Mouse (Mus musculus) spleen, postnatal 4 days (tissue): ENCODE data around the gene Cog4.

ENCODE experiments used
- DNase-seq, 2 experiments: peaks; one replicate each; pipeline ENCODE4 v3.0.0; 2022; ENCODE audit warnings: low spot score in 2 of 2

Cog4 gene

GRCm38 (mm10) chr8:110846405-110847170 is at the start of gene Cog4, which contains the start of gene Sf3b3:
Cog4 (plus strand) TSS chr8:110846600.
Sf3b3 (minus strand) TSS chr8:110846787.
- peak; percentile 85 to 92 for DNase-seq

DNA sequence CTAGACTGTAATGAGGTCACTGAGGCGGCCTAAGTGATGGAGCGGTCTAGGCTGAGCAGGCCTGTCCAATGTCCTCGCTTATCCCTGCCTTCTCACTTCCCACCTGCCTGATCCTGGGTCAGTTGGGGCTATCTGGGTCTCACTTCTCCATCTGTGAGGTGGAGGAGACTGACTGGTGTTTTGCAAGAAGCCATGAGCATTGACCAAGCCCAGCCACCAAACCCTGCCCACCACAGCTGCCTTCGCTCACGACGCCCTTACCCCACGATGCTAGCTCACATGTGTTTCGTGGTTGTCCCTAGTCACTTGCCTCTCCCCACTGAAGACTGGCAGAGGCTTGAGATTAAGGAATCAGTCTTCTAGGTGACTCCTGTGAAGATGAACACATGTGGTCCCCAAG is 49.3 kb upstream of the Cog4 start:
- no peak for DNase-seq

DNA sequence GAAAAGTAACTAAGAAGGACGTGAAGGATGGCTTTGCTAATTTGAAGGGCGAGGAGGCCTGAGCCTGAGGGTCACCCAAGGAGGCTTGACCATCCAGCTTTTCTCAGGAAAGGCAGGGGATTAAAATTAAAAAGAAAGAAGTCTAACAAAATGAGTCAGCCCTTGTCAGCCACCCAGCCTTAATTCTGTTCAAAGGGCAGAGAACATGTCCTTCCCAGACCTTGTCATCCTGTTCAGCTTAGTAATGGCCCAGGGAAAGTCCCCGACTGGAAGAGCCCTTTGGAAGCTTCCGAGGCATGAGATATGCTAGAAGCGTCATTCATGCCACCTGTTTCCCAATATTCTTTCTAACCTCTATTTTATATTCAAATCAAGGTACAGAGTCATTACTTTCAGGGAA is 43.4 kb upstream of the Cog4 start:
- no peak for DNase-seq

DNA sequence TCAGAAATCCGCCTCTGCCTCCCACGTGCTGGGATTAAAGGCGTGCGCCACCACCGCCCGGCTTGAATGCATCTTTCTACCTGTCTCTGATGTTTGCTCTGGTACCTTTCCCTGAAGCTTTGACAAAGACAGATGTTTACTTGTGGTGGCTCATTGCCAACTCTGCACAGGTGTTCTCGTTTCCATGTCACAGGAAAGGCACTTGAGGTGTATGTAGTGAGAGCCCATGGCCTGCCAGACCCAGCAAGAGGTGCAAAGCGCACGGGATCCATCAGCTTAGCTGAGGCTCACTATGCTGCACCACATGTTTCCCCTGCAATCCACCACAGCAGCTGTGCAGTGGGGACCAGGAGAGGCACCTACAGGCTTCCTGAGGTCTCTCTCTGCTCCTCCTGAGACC is 42.5 kb upstream of the Cog4 start:
- no peak for DNase-seq

DNA sequence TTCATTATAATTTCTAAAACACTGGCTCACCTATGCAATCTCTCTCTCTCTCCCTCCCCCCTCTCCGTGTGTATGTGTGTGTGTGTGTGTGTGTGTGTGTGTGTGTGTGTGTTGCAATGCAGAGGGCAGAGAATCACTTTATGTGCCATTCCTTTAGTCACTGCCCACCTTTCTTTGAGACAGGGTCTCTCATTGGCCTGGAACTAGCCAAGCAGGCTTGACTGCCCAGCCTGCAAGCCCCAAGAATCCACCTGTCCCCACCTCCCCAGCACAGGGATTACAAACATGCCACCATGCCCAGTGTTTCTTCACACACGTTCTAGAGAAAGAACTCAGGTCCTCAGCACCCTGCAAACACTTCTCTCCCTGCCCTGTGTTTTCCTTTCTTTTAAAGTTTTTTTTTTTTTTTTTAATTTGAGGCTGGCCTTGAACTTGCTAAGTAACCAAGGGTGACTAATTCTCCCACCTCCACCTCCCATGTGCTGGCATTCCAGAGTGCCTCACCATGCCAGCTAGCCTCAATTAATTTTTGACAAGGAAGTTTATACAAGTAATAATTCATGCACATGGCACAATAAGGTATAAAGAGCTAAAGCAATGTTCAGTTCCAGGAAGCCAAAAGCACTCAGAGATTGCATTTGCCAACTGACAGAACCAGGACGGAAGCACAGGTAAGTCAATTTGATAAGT is 41.4 kb upstream of the Cog4 start:
- no peak for DNase-seq

DNA sequence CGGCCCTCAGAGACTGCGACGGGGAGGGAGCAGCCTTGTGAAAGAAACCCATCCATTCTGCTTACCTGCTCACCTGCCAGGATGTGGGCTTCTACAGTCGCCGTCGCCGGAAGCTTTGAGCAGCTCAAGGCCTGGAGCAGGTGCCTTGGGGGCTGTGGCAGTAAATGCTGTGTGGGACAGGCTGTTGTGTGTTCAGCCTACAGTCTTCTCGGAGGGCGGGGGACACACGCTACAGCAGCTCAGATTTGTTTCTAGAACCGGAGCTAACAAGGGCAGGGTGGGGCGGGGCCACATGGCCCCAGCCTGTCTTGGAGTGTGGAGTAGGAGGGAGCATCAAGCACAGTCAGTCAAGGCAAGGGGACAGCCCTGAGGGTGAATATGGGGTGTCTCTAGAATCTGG is 40.7 kb upstream of the Cog4 start, which contains the start of gene Il34:
Il34 (minus strand) TSS at position 256 of the 400 bp plus-strand sequence.
- peak in 1 of 2 experiments; percentile 57 for DNase-seq

DNA sequence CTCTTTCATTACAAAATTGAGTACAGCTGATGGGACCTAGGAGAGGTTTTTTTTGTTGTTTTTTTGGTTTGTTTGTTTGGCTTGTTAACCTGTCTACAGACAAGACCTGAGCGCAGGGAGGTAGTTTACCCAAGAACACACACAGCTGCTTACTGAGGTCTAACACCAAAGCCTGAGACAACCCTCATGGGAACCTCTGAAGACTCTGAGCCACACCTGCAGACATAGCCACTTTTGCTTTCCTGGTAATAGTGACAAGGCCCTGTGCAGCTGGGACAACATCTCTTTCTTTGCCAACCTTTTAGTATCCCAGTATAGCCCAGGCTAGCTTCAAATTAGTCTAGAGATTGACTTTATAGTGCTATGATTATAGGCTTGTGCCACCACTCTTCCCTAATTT is 40.3 kb upstream of the Cog4 start:
- peak in 1 of 2 experiments; percentile 24 for DNase-seq

GRCm38 (mm10) chr8:110808495-110809472 is 37.6 kb upstream of the Cog4 start:
- DNase-seq, result no peak

DNA sequence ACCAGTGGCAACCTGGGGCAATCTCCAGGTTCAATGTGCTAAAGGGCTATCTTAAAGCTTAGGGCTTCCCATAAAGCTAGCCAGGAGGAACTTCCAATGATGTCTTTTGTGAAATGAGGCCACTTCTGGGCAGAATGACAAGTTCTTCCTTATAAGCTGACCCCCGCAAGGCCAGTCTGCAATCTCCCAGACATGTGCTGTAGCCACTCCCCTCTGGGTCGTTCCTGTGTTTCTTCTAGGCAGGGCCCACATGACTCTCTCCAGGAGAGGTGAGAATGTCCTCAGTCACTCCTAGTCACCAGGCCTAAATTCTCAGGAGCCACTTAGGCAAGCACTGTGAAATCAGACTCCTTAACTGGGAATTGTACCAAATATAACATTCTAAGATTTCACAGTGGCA is 36.6 kb upstream of the Cog4 start:
- DNase-seq, result no peak

- DNase-seq, result no peak
Observed at GRCm38 (mm10) chr8:110810481-110811065, 35.8 kb upstream of the Cog4 start.

GRCm38 (mm10) chr8:110811116-110811515 is 35.3 kb upstream of the Cog4 start:
- DNase-seq, result no peak

DNA sequence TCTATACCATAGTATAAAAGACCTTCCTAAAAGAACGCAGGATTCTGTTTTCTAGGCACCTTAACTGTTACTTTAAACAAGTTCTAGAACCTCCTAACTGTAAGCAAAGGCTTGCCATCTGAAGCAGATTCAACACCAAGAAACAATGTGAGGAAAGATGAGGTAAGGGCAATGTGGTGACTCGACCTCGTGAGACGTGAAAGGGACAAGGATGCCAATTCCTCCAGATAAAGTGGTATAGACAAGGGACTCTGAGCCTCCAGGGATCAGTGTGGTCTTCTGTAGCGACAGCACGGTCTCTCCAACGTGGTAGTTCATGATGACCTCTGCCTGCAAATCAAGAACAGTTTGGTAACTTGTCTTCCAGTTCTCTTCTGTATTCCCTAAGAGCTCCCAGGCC is 34.6 kb upstream of the Cog4 start:
- no peak for DNase-seq

DNA sequence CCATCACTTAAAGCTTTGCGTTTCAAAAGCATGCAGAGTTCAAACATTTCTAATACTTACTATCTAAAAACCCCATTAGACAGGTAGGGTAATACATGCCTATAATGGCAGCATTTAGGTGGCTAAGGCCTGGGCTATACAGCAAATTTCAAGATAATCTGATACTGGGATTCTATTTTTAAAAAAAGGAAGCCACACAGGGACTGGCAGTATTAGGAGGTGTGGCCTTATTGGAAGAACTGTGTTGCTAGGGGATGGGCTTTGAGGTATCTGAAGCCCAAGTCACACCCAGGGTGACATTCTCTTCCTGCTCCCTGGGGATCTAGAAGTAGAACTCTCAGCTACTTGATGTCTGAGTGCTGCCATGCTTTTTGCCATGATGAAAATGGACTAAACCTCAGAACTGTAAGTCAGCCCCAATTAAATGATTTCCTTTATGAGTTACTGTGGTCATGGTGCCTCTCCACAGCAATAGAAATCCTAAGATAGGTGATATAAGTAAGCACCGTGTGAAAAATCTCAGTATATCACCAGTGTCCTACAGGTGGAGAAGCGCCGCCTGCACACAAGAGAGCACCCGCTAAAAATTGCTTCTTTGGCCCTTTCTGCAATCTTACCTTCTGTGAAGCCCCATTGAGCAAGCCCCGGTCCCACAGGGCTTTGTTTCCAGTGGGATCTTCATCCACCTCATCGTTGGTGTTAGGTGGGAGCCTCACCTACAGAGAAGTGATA is 33.9 kb upstream of the Cog4 start:
- no peak for DNase-seq

DNA sequence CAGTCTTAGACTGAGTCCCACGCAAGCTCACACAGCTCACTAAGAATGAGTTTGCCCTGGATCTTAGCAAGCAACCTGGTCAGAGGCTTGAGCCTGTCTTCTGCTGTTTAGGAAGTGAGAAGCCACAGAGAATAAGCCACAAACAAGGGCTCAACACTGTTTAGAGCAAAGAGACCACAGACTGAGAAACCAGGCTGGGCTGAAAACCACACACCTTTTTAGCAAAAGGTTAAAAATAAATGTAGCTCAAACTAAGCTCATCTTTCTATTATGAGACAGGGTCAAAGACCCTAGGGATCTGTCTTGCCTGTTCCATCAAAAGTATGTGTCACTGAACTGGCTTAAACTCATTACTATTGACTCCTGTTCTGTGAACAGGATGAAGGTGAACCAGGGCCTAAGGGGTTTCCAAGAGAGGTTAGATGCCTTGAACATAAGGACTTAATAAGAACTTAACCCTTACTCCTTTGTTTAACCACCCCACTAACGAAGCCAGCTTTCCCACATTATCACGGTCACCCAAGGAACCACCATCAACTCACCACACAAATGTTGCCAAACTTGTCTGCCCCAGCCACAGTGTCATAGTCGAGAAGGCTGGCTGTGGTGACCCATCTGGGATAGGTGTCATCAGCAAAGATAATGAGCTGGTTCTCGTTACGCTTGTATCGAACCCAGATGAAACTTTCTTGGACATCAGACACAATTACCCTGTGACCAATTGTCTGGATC is 33.2 kb upstream of the Cog4 start:
- no peak for DNase-seq

DNA sequence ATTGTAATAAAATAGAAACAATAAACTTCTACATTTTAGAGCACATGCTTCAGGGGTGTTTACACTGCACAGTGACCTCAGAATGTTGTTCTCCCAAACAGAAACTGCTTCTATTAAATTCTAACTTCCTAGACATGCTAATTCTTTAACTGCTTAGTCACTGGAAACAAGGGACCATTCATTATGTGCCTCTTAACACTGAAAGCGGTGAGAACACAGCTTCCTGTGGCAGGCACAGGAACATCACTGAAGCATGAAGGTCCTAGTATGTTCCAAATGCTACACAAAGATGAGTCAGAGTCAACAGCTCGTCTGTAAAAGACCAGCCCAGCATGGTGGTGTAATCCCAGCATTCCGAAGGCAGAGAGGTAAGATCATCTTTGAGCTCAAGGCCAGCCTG is 31.1 kb upstream of the Cog4 start:
- DNase-seq, result no peak

DNA sequence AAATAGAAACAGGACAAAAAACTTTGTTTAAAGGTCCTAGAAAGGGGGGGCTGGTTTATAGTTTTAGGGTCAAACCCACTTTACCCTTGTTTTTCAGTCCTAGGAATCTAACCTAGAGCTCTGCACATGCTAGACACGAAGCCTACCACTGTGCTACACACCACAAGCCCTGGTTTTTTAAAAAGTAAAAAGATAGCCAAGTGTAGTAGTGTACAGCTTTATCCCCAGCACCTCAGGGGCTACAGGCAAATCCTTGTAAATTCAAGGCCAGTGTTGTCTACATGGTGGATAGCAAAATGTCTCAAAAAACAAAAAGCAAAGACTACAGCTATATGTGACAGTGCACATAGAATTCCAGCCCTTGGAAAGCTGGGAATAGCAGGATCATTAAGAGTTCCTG is 29.4 kb upstream of the Cog4 start:
- no peak for DNase-seq

DNA sequence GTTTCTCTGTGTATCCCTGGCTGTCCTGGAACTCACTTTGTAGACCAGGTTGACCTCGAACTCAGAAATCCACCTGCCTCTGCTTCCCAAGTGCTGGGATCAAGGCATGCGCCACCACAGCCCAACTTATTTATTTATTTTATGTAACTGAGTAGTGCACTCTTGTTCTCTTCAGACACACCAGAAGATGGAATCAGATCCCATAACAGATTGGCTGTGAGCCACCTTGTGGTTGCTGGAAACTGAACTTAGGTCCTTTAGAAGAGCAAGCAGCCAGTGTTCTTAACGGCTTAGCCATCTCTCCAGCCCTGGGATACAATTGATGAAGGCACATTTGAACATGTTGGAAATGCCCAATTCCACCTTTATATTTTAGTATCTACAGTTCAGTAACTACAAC is 27.8 kb upstream of the Cog4 start:
- no peak for DNase-seq

DNA sequence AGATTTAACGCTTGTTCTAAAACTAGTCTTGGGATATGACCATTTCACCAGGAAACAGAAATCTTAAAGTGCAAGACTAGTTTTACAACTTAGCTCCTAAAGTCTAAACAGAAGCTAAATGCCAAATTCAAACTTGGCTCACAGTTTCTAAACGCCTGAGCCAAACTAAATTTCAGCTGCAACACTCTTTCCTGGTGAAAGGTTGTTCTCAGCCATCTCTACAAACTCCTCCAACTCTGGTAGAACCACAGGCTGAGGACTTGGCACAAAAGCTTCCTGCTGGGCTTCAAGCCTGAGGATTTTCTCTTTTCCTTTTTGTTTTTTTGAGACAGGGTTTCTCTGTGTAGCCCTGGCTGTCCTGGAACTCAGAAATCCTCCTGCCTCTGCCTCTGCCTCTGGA is 26.1 kb upstream of the Cog4 start:
- no peak for DNase-seq

DNA sequence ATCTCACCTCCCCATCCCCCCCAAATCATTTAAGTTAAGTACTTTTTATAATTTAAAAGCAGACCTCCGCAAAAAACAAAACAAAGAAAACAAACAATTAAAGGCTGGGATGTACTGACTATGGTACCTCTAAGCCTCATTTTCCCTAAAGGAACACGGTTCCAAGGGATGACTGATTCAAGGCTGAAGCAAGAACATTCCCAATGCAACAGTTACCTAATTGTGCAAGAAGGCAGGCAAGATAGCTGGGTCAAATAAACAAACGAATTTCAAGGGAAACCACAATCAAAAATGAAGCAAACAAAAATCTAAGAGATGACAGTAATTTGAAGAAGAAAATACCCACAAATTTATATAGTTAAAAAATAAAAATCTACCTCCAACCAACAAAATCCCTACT is 24.4 kb upstream of the Cog4 start:
- DNase-seq, result no peak

DNA sequence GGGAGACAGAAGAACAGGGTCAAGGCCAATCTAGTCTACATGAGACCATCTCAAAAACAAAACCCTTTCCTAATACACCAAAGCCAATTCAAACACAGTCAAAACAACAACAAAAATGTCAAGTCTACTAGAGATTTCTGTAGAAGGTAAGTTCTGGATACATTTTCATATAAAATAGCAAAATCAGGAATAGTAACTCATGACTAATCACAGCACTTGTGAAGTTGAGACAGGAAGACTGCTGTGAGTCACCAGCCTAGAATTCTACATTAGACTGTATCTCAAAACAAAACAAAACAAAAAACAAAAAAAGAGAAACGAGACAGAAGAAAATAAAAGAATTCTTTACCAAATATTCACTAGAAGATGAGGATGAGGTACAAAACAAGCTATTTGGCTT is 21.5 kb upstream of the Cog4 start:
- DNase-seq, result no peak
